Mouse (Mus musculus): ENCODE data around the gene Nab1. TPM values are rescaled to one million over a fixed set of nuclear protein-coding genes. Genes with fewer than 3 reads are reported as not detected.
A peak's percentile ranks its signal among the peaks of the same experiment; 100 is the strongest.

The Nab1 gene
- polyA plus RNA-seq, 1 experiment = 9.7 TPM

DNA sequence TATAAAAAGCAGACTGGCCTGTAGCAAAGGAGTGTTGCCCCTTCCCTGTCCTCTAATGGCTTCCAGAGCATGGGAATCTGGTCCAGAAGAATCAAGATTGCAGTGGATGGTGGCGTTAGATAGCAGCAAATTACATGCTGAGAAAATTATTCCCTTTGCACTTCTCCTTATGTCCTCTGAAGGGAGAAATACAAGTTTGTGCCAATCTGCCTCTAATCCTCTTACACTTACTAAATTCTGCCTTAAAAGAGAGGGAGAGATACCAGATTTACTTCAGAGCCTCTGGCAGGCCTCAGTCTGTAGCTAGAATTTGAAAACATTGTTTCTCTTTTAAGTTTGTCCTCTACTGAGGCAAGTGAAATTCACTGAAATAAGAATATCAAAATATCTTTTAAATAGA is 5.7 kb upstream of the Nab1 start:
- no peak for DNase-seq
- no peaks in the 10 kb centered on the region for H3K36me3 ChIP-seq (ENCODE audit: control insufficient read depth, insufficient read depth, low read length)
- TF ChIP-seq POLR2A (IDR thresholded peaks at IDR 0.05; ENCODE audit: control insufficient read depth, extremely low read depth, insufficient read depth, low read length, poor library complexity) (no peak), CTCF (IDR thresholded peaks at IDR 0.05; ENCODE audit: borderline replicate concordance, control insufficient read depth, extremely low read depth, insufficient read depth, low read length, poor library complexity) (no peak)
- no peak overlapping the region for H3K27ac ChIP-seq (ENCODE audit: control insufficient read depth, insufficient read depth, low read length)
- no peaks in the 10 kb centered on the region for H3K27me3 ChIP-seq (ENCODE audit: control insufficient read depth, insufficient read depth, low read length)
- no peaks in the 10 kb centered on the region; the same call in 1 of the 2 replicates for H3K4me1 ChIP-seq (replicated peaks; ENCODE audit: control insufficient read depth, insufficient read depth, low read length)
- WGBS = 96% methylated on average over 1 of the region's 1 CpGs
- no peak overlapping the region for H3K4me3 ChIP-seq (ENCODE audit: control insufficient read depth, insufficient read depth, low read length)

DNA sequence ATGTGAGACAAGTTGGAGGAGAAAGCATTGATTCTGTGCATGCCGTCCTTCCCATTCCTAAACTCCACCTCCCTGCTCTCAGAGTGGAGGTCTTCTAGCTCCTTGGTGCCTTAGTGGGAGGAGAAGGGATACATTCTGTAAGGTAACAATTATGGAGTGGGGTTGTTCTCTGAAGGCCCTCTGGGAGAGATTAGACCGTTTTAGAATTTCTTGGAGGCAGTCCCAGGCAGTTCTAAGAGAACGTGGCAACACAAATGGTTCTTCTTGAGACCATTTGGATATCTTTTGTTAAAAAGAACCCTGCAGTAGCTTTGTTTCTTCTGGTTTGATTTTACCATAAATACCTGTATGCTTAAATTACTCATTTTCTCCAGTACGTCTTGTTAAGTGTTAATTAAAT is 1.8 kb upstream of the Nab1 start:
- Histone ChIP-seq H3K36me3 (ENCODE audit: control insufficient read depth, insufficient read depth, low read length) (no peaks in the 10 kb centered on the region), H3K27me3 (ENCODE audit: control insufficient read depth, insufficient read depth, low read length) (no peaks in the 10 kb centered on the region), H3K4me1 (replicated peaks; ENCODE audit: control insufficient read depth, insufficient read depth, low read length) (no peaks in the 10 kb centered on the region; the same call in 1 of the 2 replicates), H3K4me3 (ENCODE audit: control insufficient read depth, insufficient read depth, low read length) (no peak overlapping the region), H3K27ac (ENCODE audit: control insufficient read depth, insufficient read depth, low read length) (no peak overlapping the region)
- no peak for DNase-seq
- TF ChIP-seq CTCF (IDR thresholded peaks at IDR 0.05; ENCODE audit: borderline replicate concordance, control insufficient read depth, extremely low read depth, insufficient read depth, low read length, poor library complexity) (no peak), POLR2A (IDR thresholded peaks at IDR 0.05; ENCODE audit: control insufficient read depth, extremely low read depth, insufficient read depth, low read length, poor library complexity) (no peak)
- WGBS = 76% methylated on average over 4 of the region's 4 CpGs

DNA sequence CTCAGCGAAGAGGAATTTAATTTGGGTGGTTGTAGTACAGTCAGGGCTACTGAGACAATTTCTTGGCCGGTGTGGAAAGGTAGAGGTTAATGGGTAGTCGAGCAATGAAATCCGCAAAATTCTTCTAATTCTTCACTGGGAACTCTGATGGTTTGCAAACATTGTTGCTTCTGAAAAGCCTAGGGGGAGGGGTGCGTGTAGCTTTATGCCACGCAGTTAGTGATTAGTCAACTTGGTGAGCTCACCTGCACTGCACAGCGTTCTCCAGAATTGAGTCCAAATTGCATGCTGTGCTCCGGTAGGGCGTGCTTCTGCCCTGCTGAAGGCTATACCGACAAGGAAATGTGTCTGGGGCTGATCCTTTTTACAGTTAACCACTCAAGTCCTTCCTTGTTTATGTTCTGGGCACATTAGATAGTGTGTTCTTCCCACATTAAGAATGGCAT is 1.2 kb upstream of the Nab1 start:
- Histone ChIP-seq H3K27me3 (ENCODE audit: control insufficient read depth, insufficient read depth, low read length) (no peaks in the 10 kb centered on the region), H3K36me3 (ENCODE audit: control insufficient read depth, insufficient read depth, low read length) (no peaks in the 10 kb centered on the region), H3K4me1 (replicated peaks; ENCODE audit: control insufficient read depth, insufficient read depth, low read length) (no peaks in the 10 kb centered on the region; the same call in 1 of the 2 replicates), H3K27ac (ENCODE audit: control insufficient read depth, insufficient read depth, low read length) (no peak overlapping the region), H3K4me3 (ENCODE audit: control insufficient read depth, insufficient read depth, low read length) (no peak overlapping the region)
- no peak for TF ChIP-seq CTCF (IDR thresholded peaks at IDR 0.05; ENCODE audit: borderline replicate concordance, control insufficient read depth, extremely low read depth, insufficient read depth, low read length, poor library complexity)
- WGBS = 23% methylated on average over 10 of the region's 10 CpGs
- DNase-seq = no peak

DNA sequence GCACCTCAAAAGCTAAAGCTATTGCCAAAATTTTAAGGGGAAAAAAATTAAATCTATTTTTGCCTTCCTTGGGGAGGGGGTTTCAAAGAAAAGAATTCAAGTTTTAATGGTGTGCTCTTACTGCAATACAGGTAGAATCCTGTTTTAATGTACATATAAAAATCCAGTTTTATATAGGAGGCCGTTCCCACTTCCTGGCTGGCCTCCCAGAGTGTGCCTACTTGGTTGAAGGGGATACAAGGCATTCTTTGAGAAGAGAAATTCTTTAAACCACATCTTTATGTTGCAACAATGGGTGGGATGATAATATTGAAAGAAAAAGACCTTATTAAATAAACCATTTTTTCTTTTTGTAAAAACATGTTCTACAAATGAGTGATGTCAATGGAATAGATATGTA is 611 bp upstream of the Nab1 start:
- H3K36me3 ChIP-seq (ENCODE audit: control insufficient read depth, insufficient read depth, low read length) = no peaks in the 10 kb centered on the region
- 38% methylated on average over 1 of the region's 1 CpGs for WGBS
- no peak for TF ChIP-seq POLR2A (IDR thresholded peaks at IDR 0.05; ENCODE audit: control insufficient read depth, extremely low read depth, insufficient read depth, low read length, poor library complexity)
- no peak for TF ChIP-seq CTCF (IDR thresholded peaks at IDR 0.05; ENCODE audit: borderline replicate concordance, control insufficient read depth, extremely low read depth, insufficient read depth, low read length, poor library complexity)
- no peaks in the 10 kb centered on the region; the same call in 1 of the 2 replicates for H3K4me1 ChIP-seq (replicated peaks; ENCODE audit: control insufficient read depth, insufficient read depth, low read length)
- no peak overlapping the region for H3K27ac ChIP-seq (ENCODE audit: control insufficient read depth, insufficient read depth, low read length)
- H3K4me3 ChIP-seq (ENCODE audit: control insufficient read depth, insufficient read depth, low read length) = no peak overlapping the region
- no peak for DNase-seq
- H3K27me3 ChIP-seq (ENCODE audit: control insufficient read depth, insufficient read depth, low read length) = no peaks in the 10 kb centered on the region

DNA sequence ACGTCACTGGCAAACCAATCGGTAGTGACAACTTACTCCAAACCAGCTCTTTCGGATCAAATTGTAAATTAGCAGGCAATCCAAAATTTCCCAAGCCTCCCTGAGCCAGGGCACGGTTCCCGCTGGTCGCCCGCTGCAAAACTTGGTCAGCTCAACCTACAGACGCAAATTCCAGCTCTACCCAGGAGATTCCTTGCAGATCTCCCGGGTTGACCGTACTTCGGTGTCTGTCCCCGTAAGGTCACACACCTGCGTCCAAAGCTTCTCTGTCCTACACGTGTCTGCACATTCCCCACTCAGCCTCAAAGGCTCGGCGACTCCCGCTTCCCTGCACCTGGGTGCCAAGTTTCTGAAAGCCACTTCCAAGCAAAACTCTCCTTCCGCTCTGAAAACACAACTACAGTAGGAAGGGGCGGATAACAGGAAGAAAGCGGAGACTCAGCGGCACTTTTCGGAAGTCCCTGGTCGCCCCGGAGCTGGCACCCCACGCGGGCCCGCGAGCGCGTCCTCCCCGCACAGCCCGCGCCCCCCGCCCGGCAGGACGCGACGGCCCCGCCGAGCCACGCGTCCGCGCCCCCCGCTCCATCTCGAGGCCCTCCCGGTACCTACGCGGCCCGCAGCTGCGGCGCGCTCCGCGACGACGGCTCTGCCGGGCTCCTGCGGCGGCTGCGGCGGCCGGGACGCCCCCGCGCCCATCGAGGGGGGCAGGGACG is 722 bp downstream of the Nab1 start:
- no peaks in the 10 kb centered on the region; the same call in 1 of the 2 replicates for H3K4me1 ChIP-seq (replicated peaks; ENCODE audit: control insufficient read depth, insufficient read depth, low read length)
- peak; percentile 59 for DNase-seq
- H3K4me3 ChIP-seq (ENCODE audit: control insufficient read depth, insufficient read depth, low read length) = peak overlapping the region; percentile 78
- no peaks in the 10 kb centered on the region for H3K36me3 ChIP-seq (ENCODE audit: control insufficient read depth, insufficient read depth, low read length)
- no peak for TF ChIP-seq CTCF (IDR thresholded peaks at IDR 0.05; ENCODE audit: borderline replicate concordance, control insufficient read depth, extremely low read depth, insufficient read depth, low read length, poor library complexity)
- under 1% methylated on average over 68 of the region's 68 CpGs for WGBS
- no peaks in the 10 kb centered on the region for H3K27me3 ChIP-seq (ENCODE audit: control insufficient read depth, insufficient read depth, low read length)
- H3K27ac ChIP-seq (ENCODE audit: control insufficient read depth, insufficient read depth, low read length) = peak overlapping the region; percentile 38

DNA sequence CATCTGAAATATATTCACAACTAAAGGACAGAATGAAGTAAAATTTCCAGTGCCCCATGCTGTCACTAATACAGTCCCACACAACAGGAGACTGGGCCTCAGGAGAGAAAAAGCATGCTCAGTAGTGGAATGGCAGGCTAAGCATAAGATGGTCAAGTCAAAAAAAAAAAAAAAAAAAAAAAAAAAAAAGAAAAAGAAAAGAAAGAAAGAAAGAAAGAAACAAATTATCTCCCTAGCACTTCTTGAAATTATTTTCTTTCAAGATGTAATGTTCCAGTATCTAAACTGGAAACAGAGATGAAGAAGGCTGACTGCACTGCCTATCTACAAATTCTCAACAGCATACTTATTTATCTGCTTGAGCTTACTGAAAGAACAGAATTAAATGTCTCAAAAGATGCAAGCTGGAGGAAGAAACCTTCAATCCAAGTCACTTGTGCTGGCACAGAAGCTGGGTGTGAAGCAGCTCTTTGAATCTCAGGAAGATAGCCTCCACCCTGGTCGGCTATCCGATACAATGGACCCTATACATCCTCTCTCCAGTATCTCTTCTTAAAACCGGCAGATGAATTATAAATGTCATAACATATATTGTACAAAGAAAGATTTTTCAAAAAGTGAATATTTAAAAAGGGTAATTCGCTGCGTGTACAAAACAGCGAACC is 1.6 kb downstream of the Nab1 start:
- no peaks in the 10 kb centered on the region for H3K27me3 ChIP-seq (ENCODE audit: control insufficient read depth, insufficient read depth, low read length)
- H3K27ac ChIP-seq (ENCODE audit: control insufficient read depth, insufficient read depth, low read length) = no peak overlapping the region
- no peaks in the 10 kb centered on the region; the same call in 1 of the 2 replicates for H3K4me1 ChIP-seq (replicated peaks; ENCODE audit: control insufficient read depth, insufficient read depth, low read length)
- no peak for DNase-seq
- H3K36me3 ChIP-seq (ENCODE audit: control insufficient read depth, insufficient read depth, low read length) = no peaks in the 10 kb centered on the region
- WGBS = 14% methylated on average over 6 of the region's 6 CpGs
- TF ChIP-seq CTCF (IDR thresholded peaks at IDR 0.05; ENCODE audit: borderline replicate concordance, control insufficient read depth, extremely low read depth, insufficient read depth, low read length, poor library complexity) (no peak), POLR2A (IDR thresholded peaks at IDR 0.05; ENCODE audit: control insufficient read depth, extremely low read depth, insufficient read depth, low read length, poor library complexity) (no peak)
- H3K4me3 ChIP-seq (ENCODE audit: control insufficient read depth, insufficient read depth, low read length) = no peak overlapping the region

Data from thymus, adult 2 months (tissue).